Mouse (Mus musculus): ENCODE results near the gene Tspan2. TPM values are rescaled to one million over a fixed set of nuclear protein-coding genes. Genes with fewer than 3 reads are reported as not detected.

Gene Tspan2
- polyA plus RNA-seq, 1 experiment from 2014 or later, result 7.1 TPM

- ATAC-seq (ENCODE audit: insufficient number of reproducible peaks, low FRiP score, low TSS enrichment, low read depth) (no peak), DNase-seq (ENCODE audit: low spot score) (no peak)
- Histone ChIP-seq H3K4me3 (ENCODE audit: low read depth, low read length) (no peak overlapping the region), H3K36me3 (ENCODE audit: control insufficient read depth, insufficient read depth, low read length) (peaks cover 2% of the 10 kb centered on the region; the same call in 1 of the 2 replicates), H3K4me2 (ENCODE audit: low read depth, severe bottlenecking) (no peak overlapping the region), H3K27ac (replicated peaks; ENCODE audit: low read depth, low read length) (no peak overlapping the region), H3K9ac (ENCODE audit: low read length) (no peak overlapping the region), H3K27me3 (ENCODE audit: control insufficient read depth, insufficient read depth, low read length) (no peaks in the 10 kb centered on the region), H3K4me1 (ENCODE audit: control insufficient read depth, insufficient read depth, low read length) (no peaks in the 10 kb centered on the region), H3K9me3 (ENCODE audit: control insufficient read depth, low read length) (no peaks in the 10 kb centered on the region)
- 83% methylated on average over 3 of the region's 3 CpGs for WGBS
These were observed 13.7 kb downstream of the Tspan2 start for GRCm38 (mm10) chr3:102748038-102748437.

GRCm38 (mm10) chr3:102748686-102749085 is 14.4 kb downstream of the Tspan2 start:
- Histone ChIP-seq H3K27ac (replicated peaks; ENCODE audit: low read depth, low read length) (no peak overlapping the region), H3K4me3 (ENCODE audit: low read depth, low read length) (no peak overlapping the region), H3K9ac (ENCODE audit: low read length) (no peak overlapping the region), H3K27me3 (ENCODE audit: control insufficient read depth, insufficient read depth, low read length) (no peaks in the 10 kb centered on the region), H3K9me3 (ENCODE audit: control insufficient read depth, low read length) (no peaks in the 10 kb centered on the region), H3K4me2 (ENCODE audit: low read depth, severe bottlenecking) (no peak overlapping the region), H3K36me3 (ENCODE audit: control insufficient read depth, insufficient read depth, low read length) (peaks cover 2% of the 10 kb centered on the region; the same call in 1 of the 2 replicates), H3K4me1 (ENCODE audit: control insufficient read depth, insufficient read depth, low read length) (no peaks in the 10 kb centered on the region)
- DNase-seq (ENCODE audit: low spot score) (no peak), ATAC-seq (ENCODE audit: insufficient number of reproducible peaks, low FRiP score, low TSS enrichment, low read depth) (no peak)
- 87% methylated on average over 5 of the region's 5 CpGs for WGBS

- H3K9ac ChIP-seq (ENCODE audit: low read length), result no peak overlapping the region
- no peak overlapping the region for H3K4me3 ChIP-seq (ENCODE audit: low read depth, low read length)
- WGBS, result 90% methylated on average over 5 of the region's 5 CpGs
- H3K27ac ChIP-seq (replicated peaks; ENCODE audit: low read depth, low read length), result no peak overlapping the region
- H3K4me1 ChIP-seq (ENCODE audit: control insufficient read depth, insufficient read depth, low read length), result no peaks in the 10 kb centered on the region
- H3K27me3 ChIP-seq (ENCODE audit: control insufficient read depth, insufficient read depth, low read length), result no peaks in the 10 kb centered on the region
- H3K36me3 ChIP-seq (ENCODE audit: control insufficient read depth, insufficient read depth, low read length), result peaks cover 2% of the 10 kb centered on the region; the same call in 1 of the 2 replicates
- DNase-seq (ENCODE audit: low spot score) (no peak), ATAC-seq (ENCODE audit: insufficient number of reproducible peaks, low FRiP score, low TSS enrichment, low read depth) (no peak)
- no peak overlapping the region for H3K4me2 ChIP-seq (ENCODE audit: low read depth, severe bottlenecking)
- no peaks in the 10 kb centered on the region for H3K9me3 ChIP-seq (ENCODE audit: control insufficient read depth, low read length)
These were observed 16.8 kb downstream of the Tspan2 start for GRCm38 (mm10) chr3:102751136-102751535.

GRCm38 (mm10) chr3:102751536-102751935 is 17.2 kb downstream of the Tspan2 start:
- Histone ChIP-seq H3K9me3 (ENCODE audit: control insufficient read depth, low read length) (no peaks in the 10 kb centered on the region), H3K9ac (ENCODE audit: low read length) (no peak overlapping the region), H3K4me2 (ENCODE audit: low read depth, severe bottlenecking) (no peak overlapping the region), H3K36me3 (ENCODE audit: control insufficient read depth, insufficient read depth, low read length) (peaks cover 2% of the 10 kb centered on the region; the same call in 1 of the 2 replicates), H3K4me3 (ENCODE audit: low read depth, low read length) (no peak overlapping the region), H3K27ac (replicated peaks; ENCODE audit: low read depth, low read length) (no peak overlapping the region), H3K27me3 (ENCODE audit: control insufficient read depth, insufficient read depth, low read length) (no peaks in the 10 kb centered on the region), H3K4me1 (ENCODE audit: control insufficient read depth, insufficient read depth, low read length) (no peaks in the 10 kb centered on the region)
- ATAC-seq (ENCODE audit: insufficient number of reproducible peaks, low FRiP score, low TSS enrichment, low read depth) (no peak), DNase-seq (ENCODE audit: low spot score) (no peak)
- WGBS, result 86% methylated on average over 3 of the region's 3 CpGs

DNA sequence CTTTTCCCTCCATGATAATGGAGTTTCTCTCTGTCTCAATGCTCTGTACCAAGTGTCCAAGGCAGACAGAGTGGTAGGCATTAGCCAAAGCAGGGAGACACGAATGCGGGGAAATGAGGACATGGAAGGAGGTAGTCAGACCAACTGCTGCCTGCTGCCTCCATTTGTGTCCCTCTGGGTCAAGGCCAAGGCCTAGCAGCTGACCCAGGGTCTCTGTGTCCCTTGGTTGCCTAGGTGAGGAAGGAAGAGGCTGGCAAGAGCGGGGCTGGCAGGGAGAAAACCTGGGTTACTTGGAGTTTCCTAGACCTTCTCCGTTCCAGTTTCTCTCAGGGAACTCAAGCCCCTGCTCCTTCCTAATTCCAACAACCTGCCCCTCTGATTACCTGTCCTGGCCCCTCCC is 17.7 kb downstream of the Tspan2 start:
- Histone ChIP-seq H3K27me3 (ENCODE audit: control insufficient read depth, insufficient read depth, low read length) (no peaks in the 10 kb centered on the region), H3K4me1 (ENCODE audit: control insufficient read depth, insufficient read depth, low read length) (no peaks in the 10 kb centered on the region), H3K9ac (ENCODE audit: low read length) (no peak overlapping the region), H3K4me2 (ENCODE audit: low read depth, severe bottlenecking) (no peak overlapping the region), H3K27ac (replicated peaks; ENCODE audit: low read depth, low read length) (no peak overlapping the region), H3K36me3 (ENCODE audit: control insufficient read depth, insufficient read depth, low read length) (peaks cover 2% of the 10 kb centered on the region; the same call in 1 of the 2 replicates), H3K4me3 (ENCODE audit: low read depth, low read length) (no peak overlapping the region), H3K9me3 (ENCODE audit: control insufficient read depth, low read length) (no peaks in the 10 kb centered on the region)
- ATAC-seq (ENCODE audit: insufficient number of reproducible peaks, low FRiP score, low TSS enrichment, low read depth) (no peak), DNase-seq (ENCODE audit: low spot score) (no peak)
- WGBS, result 95% methylated on average over 4 of the region's 4 CpGs

GRCm38 (mm10) chr3:102752457-102752856 is 18.1 kb downstream of the Tspan2 start:
- no peak overlapping the region for H3K9ac ChIP-seq (ENCODE audit: low read length)
- H3K36me3 ChIP-seq (ENCODE audit: control insufficient read depth, insufficient read depth, low read length), result peaks cover 2% of the 10 kb centered on the region; the same call in 1 of the 2 replicates
- H3K9me3 ChIP-seq (ENCODE audit: control insufficient read depth, low read length), result no peaks in the 10 kb centered on the region
- H3K27me3 ChIP-seq (ENCODE audit: control insufficient read depth, insufficient read depth, low read length), result no peaks in the 10 kb centered on the region
- DNase-seq (ENCODE audit: low spot score) (no peak), ATAC-seq (ENCODE audit: insufficient number of reproducible peaks, low FRiP score, low TSS enrichment, low read depth) (no peak)
- no peak overlapping the region for H3K4me2 ChIP-seq (ENCODE audit: low read depth, severe bottlenecking)
- H3K27ac ChIP-seq (replicated peaks; ENCODE audit: low read depth, low read length), result no peak overlapping the region
- H3K4me3 ChIP-seq (ENCODE audit: low read depth, low read length), result no peak overlapping the region
- WGBS, result 70% methylated on average over 5 of the region's 5 CpGs
- H3K4me1 ChIP-seq (ENCODE audit: control insufficient read depth, insufficient read depth, low read length), result no peaks in the 10 kb centered on the region

DNA sequence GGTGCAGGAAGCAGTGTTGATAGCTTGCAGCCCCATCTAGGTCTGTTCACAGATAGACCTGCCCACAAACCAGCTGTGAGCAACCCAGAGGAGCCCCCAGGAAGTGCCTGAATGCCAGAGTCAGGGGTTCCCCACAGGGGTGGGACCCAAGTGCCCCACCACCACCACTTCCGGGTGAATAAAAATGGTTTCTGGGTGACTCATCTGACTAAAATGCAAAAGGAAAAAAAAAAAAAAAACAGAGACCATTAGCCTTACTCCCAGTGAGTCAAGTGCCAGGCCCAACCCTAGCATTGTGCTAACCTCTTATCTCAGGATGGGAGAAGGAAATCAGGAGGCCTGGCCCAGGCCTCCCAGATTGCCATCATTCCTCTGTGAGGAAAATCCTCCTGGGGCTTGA is 21.5 kb downstream of the Tspan2 start:
- Histone ChIP-seq H3K4me1 (ENCODE audit: control insufficient read depth, insufficient read depth, low read length) (no peaks in the 10 kb centered on the region), H3K4me2 (ENCODE audit: low read depth, severe bottlenecking) (no peak overlapping the region), H3K27me3 (ENCODE audit: control insufficient read depth, insufficient read depth, low read length) (no peaks in the 10 kb centered on the region), H3K36me3 (ENCODE audit: control insufficient read depth, insufficient read depth, low read length) (peaks cover 2% of the 10 kb centered on the region; the same call in 1 of the 2 replicates), H3K9ac (ENCODE audit: low read length) (no peak overlapping the region), H3K27ac (replicated peaks; ENCODE audit: low read depth, low read length) (no peak overlapping the region), H3K9me3 (ENCODE audit: control insufficient read depth, low read length) (no peaks in the 10 kb centered on the region), H3K4me3 (ENCODE audit: low read depth, low read length) (no peak overlapping the region)
- no peak for DNase-seq (ENCODE audit: low spot score)
- no peak for ATAC-seq (ENCODE audit: insufficient number of reproducible peaks, low FRiP score, low TSS enrichment, low read depth)
- 81% methylated on average over 1 of the region's 1 CpGs for WGBS

DNA sequence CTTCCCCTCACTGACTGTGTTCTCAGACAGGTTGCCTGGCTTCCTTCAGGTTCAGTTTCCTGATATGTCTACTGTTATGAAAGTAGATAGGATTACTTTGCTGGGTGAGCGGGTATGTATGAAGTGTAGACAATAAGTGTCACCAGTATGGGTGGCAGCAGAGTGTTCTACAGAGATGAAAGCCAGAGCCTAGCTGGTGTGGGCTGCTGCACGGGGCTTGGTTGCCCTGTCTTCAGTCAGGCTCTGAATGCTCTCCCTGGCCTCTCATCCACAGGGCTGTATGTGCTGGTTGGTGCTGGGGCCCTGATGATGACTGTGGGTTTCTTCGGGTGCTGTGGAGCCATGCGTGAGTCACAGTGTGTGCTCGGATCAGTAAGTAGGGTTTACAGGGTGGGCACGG is 22.7 kb downstream of the Tspan2 start:
- WGBS, result 87% methylated on average over 6 of the region's 6 CpGs
- no peaks in the 10 kb centered on the region for H3K4me1 ChIP-seq (ENCODE audit: control insufficient read depth, insufficient read depth, low read length)
- H3K36me3 ChIP-seq (ENCODE audit: control insufficient read depth, insufficient read depth, low read length), result peaks cover 2% of the 10 kb centered on the region; the same call in 1 of the 2 replicates
- no peak overlapping the region for H3K4me3 ChIP-seq (ENCODE audit: low read depth, low read length)
- H3K27me3 ChIP-seq (ENCODE audit: control insufficient read depth, insufficient read depth, low read length), result no peaks in the 10 kb centered on the region
- H3K9me3 ChIP-seq (ENCODE audit: control insufficient read depth, low read length), result no peaks in the 10 kb centered on the region
- H3K4me2 ChIP-seq (ENCODE audit: low read depth, severe bottlenecking), result no peak overlapping the region
- H3K27ac ChIP-seq (replicated peaks; ENCODE audit: low read depth, low read length), result no peak overlapping the region
- DNase-seq (ENCODE audit: low spot score) (no peak), ATAC-seq (ENCODE audit: insufficient number of reproducible peaks, low FRiP score, low TSS enrichment, low read depth) (no peak)
- 0 out of 2 replicates have a peak overlapping the region, but pooled peaks have one; percentile 18 for H3K9ac ChIP-seq (ENCODE audit: low read length)

- Histone ChIP-seq H3K27ac (replicated peaks; ENCODE audit: low read depth, low read length) (no peak overlapping the region), H3K4me1 (ENCODE audit: control insufficient read depth, insufficient read depth, low read length) (no peaks in the 10 kb centered on the region), H3K4me2 (ENCODE audit: low read depth, severe bottlenecking) (no peak overlapping the region), H3K36me3 (ENCODE audit: control insufficient read depth, insufficient read depth, low read length) (no peaks in the 10 kb centered on the region; the same call in 1 of the 2 replicates), H3K27me3 (ENCODE audit: control insufficient read depth, insufficient read depth, low read length) (no peaks in the 10 kb centered on the region), H3K4me3 (ENCODE audit: low read depth, low read length) (no peak overlapping the region), H3K9me3 (ENCODE audit: control insufficient read depth, low read length) (no peaks in the 10 kb centered on the region), H3K9ac (ENCODE audit: low read length) (no peak overlapping the region)
- ATAC-seq (ENCODE audit: insufficient number of reproducible peaks, low FRiP score, low TSS enrichment, low read depth) (no peak), DNase-seq (ENCODE audit: low spot score) (no peak)
- 72% methylated on average over 3 of the region's 3 CpGs for WGBS
These were observed 25.9 kb downstream of the Tspan2 start for GRCm38 (mm10) chr3:102760236-102760635.
